Mouse (Mus musculus): ENCODE results near the gene Lilrb4a.
"Not testable (repeated sequence)": the region's sequence is repeated elsewhere in the genome, so short reads cannot be mapped to it uniquely, and the experiment has no call there.

Lilrb4a gene

GRCm38 (mm10) chr10:51490691-51491090, at the start of gene Lilrb4a:
Lilrb4a (plus strand) TSS chr10:51490956.
- not testable (repeated sequence) for DNase-seq (ENCODE audit: extremely low spot score)

GRCm38 (mm10) chr10:51451610-51452009, 39.1 kb upstream of the Lilrb4a start:
- no peak for DNase-seq (ENCODE audit: extremely low spot score)

- no peak for DNase-seq (ENCODE audit: extremely low spot score)
Observed at GRCm38 (mm10) chr10:51453616-51454298, 37.0 kb upstream of the Lilrb4a start.

GRCm38 (mm10) chr10:51454365-51454764, 36.4 kb upstream of the Lilrb4a start:
- no peak for DNase-seq (ENCODE audit: extremely low spot score)

GRCm38 (mm10) chr10:51455762-51456161, 35.0 kb upstream of the Lilrb4a start:
- no peak for DNase-seq (ENCODE audit: extremely low spot score)

GRCm38 (mm10) chr10:51456369-51456768, 34.4 kb upstream of the Lilrb4a start:
- no peak for DNase-seq (ENCODE audit: extremely low spot score)

GRCm38 (mm10) chr10:51463800-51464199, 27.0 kb upstream of the Lilrb4a start:
- DNase-seq (ENCODE audit: extremely low spot score) = not testable (repeated sequence)

GRCm38 (mm10) chr10:51480397-51480796, 10.4 kb upstream of the Lilrb4a start, which contains the start of the genes Gm49339 and Lilr4b:
Gm49339 (plus strand) TSS chr10:51480612.
Lilr4b (plus strand) TSS chr10:51480632.
- DNase-seq (ENCODE audit: extremely low spot score) = not testable (repeated sequence)

- no peak for DNase-seq (ENCODE audit: extremely low spot score)
Observed at GRCm38 (mm10) chr10:51520021-51520420, 29.3 kb downstream of the Lilrb4a start.

- no peak for DNase-seq (ENCODE audit: extremely low spot score)
Observed at GRCm38 (mm10) chr10:51521453-51521852, 30.7 kb downstream of the Lilrb4a start.

GRCm38 (mm10) chr10:51526090-51526489, 35.3 kb downstream of the Lilrb4a start:
- DNase-seq (ENCODE audit: extremely low spot score) = no peak

GRCm38 (mm10) chr10:51526633-51527032, 35.9 kb downstream of the Lilrb4a start:
- DNase-seq (ENCODE audit: extremely low spot score) = no peak

- DNase-seq (ENCODE audit: extremely low spot score) = peak; percentile 9
Observed at GRCm38 (mm10) chr10:51528840-51529434, 38.2 kb downstream of the Lilrb4a start.

GRCm38 (mm10) chr10:51529497-51529896, 38.7 kb downstream of the Lilrb4a start:
- no peak for DNase-seq (ENCODE audit: extremely low spot score)

- no peak for DNase-seq (ENCODE audit: extremely low spot score)
Observed at GRCm38 (mm10) chr10:51530813-51531212, 40.1 kb downstream of the Lilrb4a start.

Measured in embryo, embryonic 9.5 days (tissue).